Mouse (Mus musculus): ENCODE measurements around the gene Gria2.

Gene Gria2

DNA sequence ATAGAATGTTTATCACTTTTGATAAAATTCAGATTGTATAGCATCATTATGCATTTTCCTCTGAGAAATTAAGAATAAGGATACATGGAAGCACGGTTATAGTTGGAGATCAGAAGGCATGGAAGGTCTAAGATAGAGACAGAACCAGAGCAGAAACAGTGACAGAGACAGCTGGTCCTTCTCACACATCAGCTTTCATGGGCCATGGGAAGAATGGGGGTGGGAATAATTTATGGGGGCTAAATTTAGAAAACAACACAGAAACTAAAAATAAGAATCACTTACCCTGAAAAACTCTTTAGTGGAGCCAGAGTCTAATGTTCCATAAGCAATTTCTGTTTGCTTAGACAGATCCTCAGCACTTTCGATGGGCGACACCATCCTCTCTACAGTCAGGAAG is 100.5 kb downstream of the Gria2 start:
- no peak for TF ChIP-seq GATA4 (IDR thresholded peaks at IDR 0.05; ENCODE audit: insufficient replicate concordance, low read length)

DNA sequence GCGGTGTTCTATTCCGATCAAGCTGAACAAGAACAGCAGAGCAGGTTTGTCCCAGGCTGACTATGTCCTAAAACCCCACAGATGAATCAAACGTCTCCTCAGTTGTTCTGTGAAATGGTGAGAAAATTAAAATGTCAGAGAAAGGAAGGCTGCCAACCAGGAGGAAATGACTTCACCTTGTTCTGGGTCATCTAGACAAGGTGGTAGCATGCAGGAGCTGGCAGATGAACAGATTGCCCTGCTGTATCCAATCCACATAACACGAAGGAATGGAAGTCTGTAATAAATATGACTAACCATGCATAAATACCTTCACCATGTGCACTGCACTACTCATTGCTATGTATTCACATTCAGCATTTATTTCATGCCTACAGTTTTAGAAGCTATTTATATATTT is 105.1 kb downstream of the Gria2 start:
- TF ChIP-seq GATA4 (IDR thresholded peaks at IDR 0.05; ENCODE audit: insufficient replicate concordance, low read length) = no peak

DNA sequence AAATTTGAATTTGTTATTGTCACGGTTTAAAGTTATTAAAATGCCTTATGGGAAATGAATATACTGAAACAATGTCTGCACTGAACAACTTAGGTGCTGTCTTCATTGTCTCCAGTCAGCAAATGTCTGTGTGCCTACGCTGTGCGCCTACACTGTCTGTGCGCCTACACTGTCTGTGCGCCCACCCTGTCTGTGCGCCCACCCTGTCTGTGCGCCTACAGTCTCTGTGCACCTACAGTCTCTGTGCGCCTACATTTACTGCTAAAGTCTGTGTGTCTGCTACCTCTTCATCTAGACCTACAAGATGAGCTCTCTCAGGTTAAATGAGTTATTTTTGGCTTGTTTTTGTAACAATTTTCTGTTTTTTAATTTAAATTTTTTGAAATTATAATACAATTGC is 107.7 kb downstream of the Gria2 start:
- no peak for TF ChIP-seq GATA4 (IDR thresholded peaks at IDR 0.05; ENCODE audit: insufficient replicate concordance, low read length)

DNA sequence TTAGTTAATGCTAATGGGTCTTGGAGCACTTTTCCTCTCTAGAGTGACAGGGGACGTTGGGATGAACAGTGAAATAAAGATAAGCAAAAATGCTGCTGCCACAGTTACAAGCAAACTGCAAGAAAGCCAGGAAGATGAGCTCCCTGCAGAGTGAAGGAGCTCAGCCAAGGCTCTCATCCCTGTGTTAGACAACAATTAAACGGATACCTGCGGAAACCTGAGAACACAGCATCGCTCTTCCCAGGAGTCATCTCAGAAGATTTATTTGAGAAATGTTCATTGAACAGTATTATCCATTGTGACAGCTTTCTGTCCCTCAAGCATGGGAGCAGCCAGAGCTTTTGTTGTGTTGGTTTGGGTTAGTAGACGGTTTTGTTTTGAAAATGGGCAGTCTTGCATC is 137.5 kb downstream of the Gria2 start:
- no peak for TF ChIP-seq GATA4 (IDR thresholded peaks at IDR 0.05; ENCODE audit: insufficient replicate concordance, low read length)

DNA sequence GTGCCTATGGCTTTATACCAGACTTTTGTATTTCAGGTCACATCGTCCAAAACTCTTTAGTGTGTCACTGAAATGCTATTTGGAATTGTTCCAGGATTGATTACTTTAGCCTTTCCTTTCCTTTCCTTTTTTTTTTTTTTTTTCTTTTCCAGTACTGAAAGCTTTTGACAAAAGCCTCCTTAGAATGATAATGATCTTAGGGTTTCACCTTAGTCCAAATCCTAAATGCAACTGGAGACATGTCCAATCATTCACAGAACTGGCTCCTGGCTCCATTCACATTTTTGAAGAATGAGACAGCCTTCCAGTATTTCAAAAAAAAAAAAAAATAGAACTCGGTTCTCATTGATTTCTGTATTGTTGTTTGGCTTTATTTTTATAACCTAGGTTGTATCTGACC is 139.3 kb downstream of the Gria2 start:
- no peak for TF ChIP-seq GATA4 (IDR thresholded peaks at IDR 0.05; ENCODE audit: insufficient replicate concordance, low read length)

DNA sequence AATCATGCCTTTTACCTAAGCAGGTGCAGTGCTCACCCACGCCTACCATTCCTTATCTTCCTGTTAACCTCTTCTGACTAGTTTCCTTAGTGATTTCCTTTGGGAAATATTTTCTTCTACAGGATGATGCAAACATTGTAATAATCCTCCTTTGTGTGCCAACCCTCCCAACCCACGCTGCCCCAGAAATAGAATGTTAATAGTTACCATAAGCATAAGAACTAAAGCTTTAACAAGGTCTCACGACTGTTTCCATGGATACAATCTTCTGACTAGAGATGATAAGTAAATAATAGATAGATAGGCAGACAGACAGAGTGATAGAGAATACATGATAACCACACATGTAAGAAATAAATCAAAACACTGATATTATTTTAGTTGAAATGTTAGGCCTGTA is 140.8 kb downstream of the Gria2 start:
- TF ChIP-seq GATA4 (IDR thresholded peaks at IDR 0.05; ENCODE audit: insufficient replicate concordance, low read length) = no peak

DNA sequence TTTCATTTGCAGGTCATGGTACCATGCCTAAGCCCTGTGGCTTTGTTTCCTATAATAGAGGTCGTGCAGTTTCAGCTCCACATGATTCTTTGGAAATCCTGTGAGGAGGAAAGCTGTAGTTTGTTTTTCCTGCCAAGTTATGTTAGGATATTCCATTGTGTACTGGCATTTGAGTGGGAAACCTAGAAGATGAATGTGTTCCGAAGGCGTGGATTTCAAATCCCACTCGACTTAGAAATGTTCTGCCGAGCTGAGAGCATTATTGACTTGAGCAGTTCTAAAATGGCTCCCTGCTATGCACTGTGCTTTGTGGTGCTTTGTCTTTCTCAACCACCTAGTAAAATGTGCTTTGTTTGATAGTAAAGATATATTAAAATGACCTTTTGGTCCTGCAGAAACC is 150.4 kb downstream of the Gria2 start:
- no peak for TF ChIP-seq GATA4 (IDR thresholded peaks at IDR 0.05; ENCODE audit: insufficient replicate concordance, low read length)
